Mouse (Mus musculus) intestine, embryonic 16.5 days (tissue): ENCODE data around the gene Me3. TPM values are rescaled to one million over a fixed set of nuclear protein-coding genes. Genes with fewer than 3 reads are reported as not detected.

Source experiments
- ATAC-seq: fragments of 200-750 bp; cut with Nextera tagmentation; 2 replicates; pipeline ENCODE4 v1.8.0; 2017; ENCODE audit warnings: moderate TSS enrichment, moderate library complexity
- H3K27ac ChIP-seq: fragments of 300-500 bp; sonication (generic); 2 replicates; pipeline ENCODE4 v1.5.1; 2014; ENCODE audit warnings: mild to moderate bottlenecking, low read length
- H3K27me3 ChIP-seq: fragments of 300-500 bp; sonication (generic); replicated peaks from 2 replicates; pipeline ENCODE4 v1.6.1; 2014; ENCODE audit warnings: low read length, control low read depth, mixed read lengths; ENCODE audit not compliant: control insufficient read depth, insufficient read depth
- H3K36me3 ChIP-seq: fragments of 300-500 bp; sonication (generic); 2 replicates; pipeline ENCODE4 v1.6.1; 2014; ENCODE audit warnings: low read length, control low read depth; ENCODE audit not compliant: control insufficient read depth, insufficient read depth
- H3K4me1 ChIP-seq: fragments of 300-500 bp; sonication (generic); 2 replicates; pipeline ENCODE4 v1.6.1; 2014; ENCODE audit warnings: low read length, control low read depth, mixed read lengths; ENCODE audit not compliant: control insufficient read depth, insufficient read depth
- H3K4me2 ChIP-seq: fragments of 300-500 bp; sonication (generic); 2 replicates; pipeline ENCODE4 v1.6.1; 2014; ENCODE audit warnings: low read depth, low read length, control low read depth
- H3K4me3 ChIP-seq: fragments of 300-500 bp; sonication (generic); 2 replicates; pipeline ENCODE4 v1.5.1; 2014; ENCODE audit warnings: mild to moderate bottlenecking, low read length
- H3K9ac ChIP-seq: fragments of 300-500 bp; sonication (generic); 2 replicates; pipeline ENCODE4 v1.6.1; 2014; ENCODE audit warnings: low read depth, low read length
- H3K9me3 ChIP-seq: fragments of 300-500 bp; sonication (generic); 2 replicates; pipeline ENCODE4 v1.6.1; 2016; ENCODE audit warnings: low read length, control low read depth; ENCODE audit not compliant: control insufficient read depth
- WGBS: fragments of 180-500 bp; shearing (Covaris S2); extraction: QIAGEN DNeasy Blood & Tissue Kit; methylation state at CpG from one replicate; pipeline ENCODE4 v1.1.7; 2014; 5-methylcytosine and 5-hydroxymethylcytosine counted together
- polyA plus RNA-seq: library from polyadenylated mRNA; unstranded; fragments of >200 nt; fragmentation: Nextera tagmentation; extraction: Ambion mirVana; gene quantifications from 2 replicates; pipeline ENCODE4 v1.2.1, GENCODE M21; 2015

The Me3 gene
- polyA plus RNA-seq, 1 experiment from 2014 or later = 3.9 TPM

- Histone ChIP-seq H3K4me1 (no peaks in the 10 kb centered on the region), H3K27me3 (no peaks in the 10 kb centered on the region), H3K4me2 (no peak overlapping the region), H3K9ac (no peak overlapping the region), H3K36me3 (no peaks in the 10 kb centered on the region), H3K9me3 (no peaks in the 10 kb centered on the region), H3K27ac (no peak overlapping the region), H3K4me3 (no peak overlapping the region)
- WGBS = 61% methylated on average over 7 of the region's 7 CpGs
- no peak for ATAC-seq
Observed at GRCm38 (mm10) chr7:89657692-89658212, 25.6 kb downstream of the Me3 start.

- no peaks in the 10 kb centered on the region for H3K36me3 ChIP-seq
- no peak overlapping the region for H3K4me2 ChIP-seq
- no peak for ATAC-seq
- H3K9ac ChIP-seq = no peak overlapping the region
- H3K9me3 ChIP-seq = no peaks in the 10 kb centered on the region
- H3K27ac ChIP-seq = no peak overlapping the region
- no peaks in the 10 kb centered on the region for H3K4me1 ChIP-seq
- 76% methylated on average over 5 of the region's 5 CpGs for WGBS
- H3K4me3 ChIP-seq = no peak overlapping the region
- H3K27me3 ChIP-seq = no peaks in the 10 kb centered on the region
Observed at GRCm38 (mm10) chr7:89664197-89664596, 32.0 kb downstream of the Me3 start.

GRCm38 (mm10) chr7:89666361-89666760 lies 34.2 kb downstream of the Me3 start:
- no peak for ATAC-seq
- H3K36me3 ChIP-seq = no peaks in the 10 kb centered on the region
- H3K27ac ChIP-seq = no peak overlapping the region
- 79% methylated on average over 3 of the region's 3 CpGs for WGBS
- no peak overlapping the region for H3K9ac ChIP-seq
- no peaks in the 10 kb centered on the region for H3K9me3 ChIP-seq
- no peaks in the 10 kb centered on the region for H3K4me1 ChIP-seq
- no peak overlapping the region for H3K4me2 ChIP-seq
- no peak overlapping the region for H3K4me3 ChIP-seq
- H3K27me3 ChIP-seq = no peaks in the 10 kb centered on the region

- H3K9me3 ChIP-seq = no peaks in the 10 kb centered on the region
- H3K4me3 ChIP-seq = no peak overlapping the region
- H3K36me3 ChIP-seq = no peaks in the 10 kb centered on the region
- ATAC-seq = no peak
- 89% methylated on average over 4 of the region's 4 CpGs for WGBS
- H3K4me2 ChIP-seq = no peak overlapping the region
- no peaks in the 10 kb centered on the region for H3K27me3 ChIP-seq
- H3K4me1 ChIP-seq = no peaks in the 10 kb centered on the region
- no peak overlapping the region for H3K27ac ChIP-seq
- no peak overlapping the region for H3K9ac ChIP-seq
Observed at GRCm38 (mm10) chr7:89667570-89667969, 35.4 kb downstream of the Me3 start.

GRCm38 (mm10) chr7:89669461-89669860 lies 37.3 kb downstream of the Me3 start:
- Histone ChIP-seq H3K4me1 (no peaks in the 10 kb centered on the region), H3K36me3 (no peaks in the 10 kb centered on the region), H3K4me3 (no peak overlapping the region), H3K9ac (no peak overlapping the region), H3K27me3 (no peaks in the 10 kb centered on the region), H3K9me3 (no peaks in the 10 kb centered on the region), H3K27ac (no peak overlapping the region), H3K4me2 (no peak overlapping the region)
- WGBS = 65% methylated on average over 6 of the region's 6 CpGs
- no peak for ATAC-seq

GRCm38 (mm10) chr7:89671104-89671831 lies 39.1 kb downstream of the Me3 start:
- H3K4me1 ChIP-seq = no peaks in the 10 kb centered on the region
- H3K36me3 ChIP-seq = no peaks in the 10 kb centered on the region
- no peaks in the 10 kb centered on the region for H3K27me3 ChIP-seq
- H3K9me3 ChIP-seq = no peaks in the 10 kb centered on the region
- no peak overlapping the region for H3K9ac ChIP-seq
- ATAC-seq = no peak
- H3K27ac ChIP-seq = no peak overlapping the region
- no peak overlapping the region for H3K4me3 ChIP-seq
- WGBS = 88% methylated on average over 6 of the region's 6 CpGs
- H3K4me2 ChIP-seq = no peak overlapping the region

GRCm38 (mm10) chr7:89676176-89676575 lies 44.0 kb downstream of the Me3 start:
- no peaks in the 10 kb centered on the region for H3K4me1 ChIP-seq
- no peaks in the 10 kb centered on the region for H3K9me3 ChIP-seq
- H3K4me2 ChIP-seq = no peak overlapping the region
- no peak overlapping the region for H3K9ac ChIP-seq
- H3K27me3 ChIP-seq = no peaks in the 10 kb centered on the region
- H3K36me3 ChIP-seq = no peaks in the 10 kb centered on the region
- H3K4me3 ChIP-seq = no peak overlapping the region
- no peak for ATAC-seq
- H3K27ac ChIP-seq = no peak overlapping the region

- no peaks in the 10 kb centered on the region for H3K36me3 ChIP-seq
- ATAC-seq = no peak
- no peak overlapping the region for H3K4me2 ChIP-seq
- H3K9me3 ChIP-seq = no peaks in the 10 kb centered on the region
- no peak overlapping the region for H3K27ac ChIP-seq
- no peak overlapping the region for H3K9ac ChIP-seq
- no peaks in the 10 kb centered on the region for H3K4me1 ChIP-seq
- WGBS = 83% methylated on average over 1 of the region's 1 CpGs
- no peaks in the 10 kb centered on the region for H3K27me3 ChIP-seq
- H3K4me3 ChIP-seq = no peak overlapping the region
Observed at GRCm38 (mm10) chr7:89677850-89678249, 45.7 kb downstream of the Me3 start.

GRCm38 (mm10) chr7:89678719-89679118 lies 46.5 kb downstream of the Me3 start:
- no peaks in the 10 kb centered on the region for H3K36me3 ChIP-seq
- WGBS = 92% methylated on average over 5 of the region's 5 CpGs
- H3K4me3 ChIP-seq = no peak overlapping the region
- H3K4me2 ChIP-seq = no peak overlapping the region
- no peaks in the 10 kb centered on the region for H3K9me3 ChIP-seq
- no peak overlapping the region for H3K9ac ChIP-seq
- H3K27me3 ChIP-seq = no peaks in the 10 kb centered on the region
- H3K4me1 ChIP-seq = no peaks in the 10 kb centered on the region
- no peak for ATAC-seq
- H3K27ac ChIP-seq = no peak overlapping the region

GRCm38 (mm10) chr7:89679139-89679538 lies 46.9 kb downstream of the Me3 start:
- Histone ChIP-seq H3K4me1 (no peaks in the 10 kb centered on the region), H3K9me3 (no peaks in the 10 kb centered on the region), H3K4me2 (no peak overlapping the region), H3K36me3 (no peaks in the 10 kb centered on the region), H3K27me3 (no peaks in the 10 kb centered on the region), H3K9ac (no peak overlapping the region), H3K27ac (no peak overlapping the region), H3K4me3 (no peak overlapping the region)
- ATAC-seq = no peak
- WGBS = 80% methylated on average over 6 of the region's 6 CpGs
